Mouse (Mus musculus): ENCODE measurements around the gene Ankrd45.

GRCm38 (mm10) chr1:161199856-161200255 lies 57.4 kb downstream of the Ankrd45 start:
- TF ChIP-seq POLR2A (IDR thresholded peaks at IDR 0.05; ENCODE audit: insufficient read length, low read depth) (no peak), POLR2AphosphoS2 (IDR thresholded peaks at IDR 0.05; ENCODE audit: insufficient read length, low read depth) (no peak), CEBPB (IDR thresholded peaks at IDR 0.05; ENCODE audit: insufficient read depth, poor library complexity, severe bottlenecking) (no peak)

All from myocyte (in vitro differentiated cells).